Mouse (Mus musculus) CH12.LX (cell line): ENCODE results near the gene Psma2. TPM values are rescaled to one million over a fixed set of nuclear protein-coding genes. Genes with fewer than 3 reads are reported as not detected.

Source experiments
- DNase-seq: peaks from one replicate; pipeline ENCODE4 v3.0.0-alpha.2; 2013; ENCODE audit errors: extremely low read depth
- H3K27ac ChIP-seq: 2 replicates; pipeline ENCODE4 v1.5.1; 2012; ENCODE audit warnings: low read depth, mild to moderate bottlenecking, control low read depth, moderate library complexity; ENCODE audit not compliant: insufficient read depth
- H3K27me3 ChIP-seq: replicated peaks from 2 replicates; pipeline ENCODE3; 2012; ENCODE audit warnings: inconsistent platforms
- H3K36me3 ChIP-seq, 2 experiments: replicated peaks in 1 of 2; 2 replicates each; pipeline versions ENCODE3 to v1.6.1; 2012; ENCODE audit warnings: inconsistent platforms in 1 of 2, low read length in 1 of 2, mild to moderate bottlenecking in 1 of 2, mixed read lengths in 1 of 2, moderate library complexity in 1 of 2; ENCODE audit not compliant: control insufficient read depth in 1 of 2, insufficient read depth in 1 of 2
- H3K4me1 ChIP-seq, 2 experiments: 2 replicates each; pipeline ENCODE4 v1.6.1; 2012; ENCODE audit warnings: inconsistent platforms in 1 of 2, moderate library complexity in 1 of 2; ENCODE audit not compliant: insufficient read depth in 2 of 2, control insufficient read depth in 1 of 2
- H3K4me2 ChIP-seq: 2 replicates; pipeline ENCODE4 v1.6.1; 2012; ENCODE audit warnings: low read depth, mild to moderate bottlenecking, control low read depth; ENCODE audit not compliant: poor library complexity, insufficient read depth, severe bottlenecking
- H3K4me3 ChIP-seq, 3 experiments: fragments of 150-350 bp in 1 of 3; sonication (generic) in 1 of 3; replicated peaks in 1 of 3; 2 replicates each; pipeline versions ENCODE3 to v1.5.1; 2011 to 2012; ENCODE audit warnings: low read depth in 2 of 3, low read length in 2 of 3, mild to moderate bottlenecking in 2 of 3, moderate library complexity in 2 of 3, control low read depth in 1 of 3, improper control_type of control experiment in 1 of 3, inconsistent platforms in 1 of 3, mixed read lengths in 1 of 3; ENCODE audit not compliant: poor library complexity in 1 of 3
- H3K79me2 ChIP-seq: replicated peaks from 2 replicates; pipeline ENCODE4 v1.6.1; 2012; ENCODE audit warnings: mild to moderate bottlenecking, moderate library complexity; ENCODE audit not compliant: control insufficient read depth, poor library complexity, insufficient read depth, severe bottlenecking; ENCODE audit errors: extremely low read depth
- H3K9ac ChIP-seq: 2 replicates; pipeline ENCODE4 v1.6.1; 2012; ENCODE audit warnings: low read depth, mild to moderate bottlenecking, control low read depth, moderate library complexity; ENCODE audit not compliant: insufficient read depth
- H3K9me3 ChIP-seq: replicated peaks from 2 replicates; pipeline ENCODE3; 2012; ENCODE audit warnings: low read length, inconsistent platforms, mixed read lengths
- BHLHE40 ChIP-seq: IDR thresholded peaks from 2 replicates; pipeline ENCODE4 v1.6.1; 2011; ENCODE audit warnings: mild to moderate bottlenecking, low read depth, low read length, improper control_type of control experiment
- CHD1 ChIP-seq: IDR thresholded peaks from 2 replicates; pipeline ENCODE4 v1.6.1; 2012; ENCODE audit warnings: low read depth, low read length, improper control_type of control experiment, inconsistent platforms
- E2F4 ChIP-seq: IDR thresholded peaks from 2 replicates; pipeline ENCODE4 v1.6.1; 2011; ENCODE audit warnings: low read depth, low read length, improper control_type of control experiment; ENCODE audit not compliant: insufficient replicate concordance
- ELF1 ChIP-seq: IDR thresholded peaks from 2 replicates; pipeline ENCODE4 v1.6.1; 2014; ENCODE audit warnings: low read depth, mild to moderate bottlenecking, inconsistent platforms, low read length, improper control_type of control experiment
- EP300 ChIP-seq: IDR thresholded peaks from 2 replicates; pipeline ENCODE4 v1.6.1; 2011; ENCODE audit warnings: low read length, improper control_type of control experiment
- ETS1 ChIP-seq: conservative IDR thresholded peaks from 2 replicates; pipeline ENCODE4 v1.6.1; 2012; ENCODE audit warnings: low read depth, mild to moderate bottlenecking, inconsistent platforms, low read length, improper control_type of control experiment, moderate library complexity
- GABPA ChIP-seq: IDR thresholded peaks from 2 replicates; pipeline ENCODE4 v1.6.1; 2012; ENCODE audit warnings: low read depth, low read length, improper control_type of control experiment, inconsistent platforms; ENCODE audit not compliant: insufficient replicate concordance
- HCFC1 ChIP-seq: IDR thresholded peaks from 2 replicates; pipeline ENCODE4 v1.6.1; 2012; ENCODE audit warnings: low read depth, mild to moderate bottlenecking, inconsistent platforms, low read length, improper control_type of control experiment
- JUN ChIP-seq: IDR thresholded peaks from 2 replicates; pipeline ENCODE4 v1.6.1; 2011; ENCODE audit warnings: low read depth, mild to moderate bottlenecking, low read length, improper control_type of control experiment, moderate library complexity; ENCODE audit not compliant: insufficient read depth
- JUND ChIP-seq: conservative IDR thresholded peaks from 2 replicates; pipeline ENCODE4 v1.6.1; 2011; ENCODE audit warnings: low read depth, low read length, improper control_type of control experiment
- KAT2A ChIP-seq: IDR thresholded peaks from 2 replicates; pipeline ENCODE4 v1.6.1; 2012; ENCODE audit warnings: low read length, improper control_type of control experiment, inconsistent platforms; ENCODE audit not compliant: insufficient replicate concordance
- MAFK ChIP-seq: IDR thresholded peaks from 2 replicates; pipeline ENCODE4 v1.6.1; 2011; ENCODE audit warnings: low read length, improper control_type of control experiment; ENCODE audit not compliant: insufficient replicate concordance
- MAX ChIP-seq: IDR thresholded peaks from 2 replicates; pipeline ENCODE4 v1.6.1; 2011; ENCODE audit warnings: low read length, improper control_type of control experiment
- MAZ ChIP-seq: IDR thresholded peaks from 2 replicates; pipeline ENCODE4 v1.6.1; 2012; ENCODE audit warnings: low read depth, mild to moderate bottlenecking, inconsistent platforms, low read length, improper control_type of control experiment, moderate library complexity
- MYC ChIP-seq: IDR thresholded peaks from 2 replicates; pipeline ENCODE4 v1.6.1; 2011; ENCODE audit warnings: low read depth, mild to moderate bottlenecking, improper control_type of control experiment, low read length
- NELFE ChIP-seq: IDR thresholded peaks from 2 replicates; pipeline ENCODE4 v1.6.1; 2011; ENCODE audit warnings: low read depth, low read length, improper control_type of control experiment
- PAX5 ChIP-seq: IDR thresholded peaks from 2 replicates; pipeline ENCODE4 v1.6.1; 2012; ENCODE audit warnings: low read length, inconsistent platforms, mixed read lengths
- RCOR1 ChIP-seq: conservative IDR thresholded peaks from 2 replicates; pipeline ENCODE4 v1.6.1; 2012; ENCODE audit warnings: low read depth, mild to moderate bottlenecking, inconsistent platforms, low read length, improper control_type of control experiment
- SMC3 ChIP-seq: IDR thresholded peaks from 2 replicates; pipeline ENCODE4 v1.6.1; 2011; ENCODE audit warnings: low read depth, low read length, improper control_type of control experiment
- ZC3H11A ChIP-seq: IDR thresholded peaks from 2 replicates; pipeline ENCODE4 v1.6.1; 2012; ENCODE audit warnings: low read depth, mild to moderate bottlenecking, inconsistent platforms, low read length, improper control_type of control experiment
- ZKSCAN1 ChIP-seq: IDR thresholded peaks from 2 replicates; pipeline ENCODE4 v1.6.1; 2012; ENCODE audit warnings: low read depth, inconsistent platforms, low read length, improper control_type of control experiment, borderline replicate concordance
- ZNF384 ChIP-seq: IDR thresholded peaks from 2 replicates; pipeline ENCODE4 v1.6.1; 2012; ENCODE audit warnings: low read depth, low read length, improper control_type of control experiment, inconsistent platforms
- dilution Hi-C: fragments of 300-500 bp; cut with MboI; formaldehyde crosslinking; loops from 2 replicates; pipeline ENCODE4 v1.14.3; 2020; ENCODE audit warnings: low sequenced_read_pairs; ENCODE audit not compliant: extremely low pct_unique_long_range_greater_than_20kb, extremely low pct_ligation_motif_present
- in situ Hi-C: fragments of 300-500 bp; cut with MboI; formaldehyde crosslinking; loops from 3 replicates; pipeline ENCODE4 v1.14.3; 2019; ENCODE audit warnings: low sequenced_read_pairs, low pct_ligation_motif_present, low pct_unique_long_range_greater_than_20kb, mixed read lengths
- polyA plus RNA-seq: library from polyadenylated mRNA; unstranded; fragments of >175 nt; gene quantifications from 2 replicates; pipeline ENCODE4 v1.2.1, GENCODE M21; 2012; ENCODE audit warnings: low read depth; ENCODE audit not compliant: insufficient read length
- total RNA-seq, 2 experiments: library from RNA; depleted of rRNA; stranded (reverse); fragments of 300-350 nt in 1 of 2; fragments of >200 nt in 1 of 2; gene quantifications; 2 replicates each; pipeline ENCODE4 v1.2.3; 2012 to 2014

Psma2 gene
- total and polyA plus RNA-seq, 3 experiments, result 134 to 290 (median 184) TPM

- in situ Hi-C loops, result no loop called here
- H3K36me3 ChIP-seq, result no peaks in the 10 kb centered on the region
- no peaks in the 10 kb centered on the region for H3K4me1 ChIP-seq
- DNase-seq, result no peak
- H3K4me2 ChIP-seq, result no peak overlapping the region
- H3K27ac ChIP-seq, result no peak overlapping the region
- dilution Hi-C loops, result no loop called here
- no peaks in the 10 kb centered on the region for H3K9me3 ChIP-seq
- no peak for TF ChIP-seq SMC3
- TF ChIP-seq MYC, result no peak
- TF ChIP-seq BHLHE40, result no peak
- TF ChIP-seq RCOR1, result no peak
- no peak for TF ChIP-seq CHD1
- TF ChIP-seq ELF1, result no peak
- TF ChIP-seq KAT2A, result no peak
- no peak for TF ChIP-seq GABPA
- TF ChIP-seq ZKSCAN1, result no peak
- no peak for TF ChIP-seq NELFE
- TF ChIP-seq ZC3H11A, result no peak
- TF ChIP-seq EP300, result no peak
- TF ChIP-seq JUND, result no peak
- no peak for TF ChIP-seq E2F4
- no peak for TF ChIP-seq PAX5
- no peak for TF ChIP-seq JUN
- TF ChIP-seq ZNF384, result no peak
- TF ChIP-seq MAZ, result no peak
- no peak for TF ChIP-seq HCFC1
- H3K27me3 ChIP-seq, result no peaks in the 10 kb centered on the region
- no peaks in the 10 kb centered on the region for H3K79me2 ChIP-seq
- H3K4me3 ChIP-seq, result no peak overlapping the region
- H3K9ac ChIP-seq, result no peak overlapping the region
These were observed 38.9 kb upstream of the Psma2 start for GRCm38 (mm10) chr13:14574128-14574527.

DNA sequence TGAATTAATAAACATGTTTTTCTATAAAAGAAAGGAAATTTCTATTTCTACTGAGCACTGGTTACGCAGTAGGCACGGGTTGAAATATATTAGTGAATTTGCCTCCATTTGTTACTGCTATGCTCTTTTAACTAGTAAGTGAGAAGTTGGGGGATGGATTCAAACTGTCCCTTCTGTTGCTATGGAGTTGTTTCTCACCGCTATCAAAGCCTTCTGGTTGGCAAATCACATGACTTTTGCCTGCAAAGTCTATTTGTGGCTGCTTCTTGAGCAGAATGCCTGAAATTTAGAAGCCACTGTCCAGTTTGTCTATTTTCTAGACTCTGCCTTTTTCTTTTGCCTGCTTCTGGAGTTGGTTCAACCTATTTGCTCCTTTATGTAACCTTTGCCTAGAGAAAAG, 32.6 kb upstream of the Psma2 start:
- dilution Hi-C loops, result no loop called here

More for the DNA sequence above, 32.6 kb upstream of the Psma2 start:
- Histone ChIP-seq H3K27me3 (no peaks in the 10 kb centered on the region), H3K4me2 (no peak overlapping the region), H3K27ac (no peak overlapping the region), H3K9me3 (no peaks in the 10 kb centered on the region), H3K79me2 (no peaks in the 10 kb centered on the region), H3K4me3 (no peak overlapping the region), H3K36me3 (no peaks in the 10 kb centered on the region), H3K9ac (no peak overlapping the region), H3K4me1 (no peaks in the 10 kb centered on the region)
- TF ChIP-seq MAZ, result no peak
- TF ChIP-seq HCFC1, result no peak
- TF ChIP-seq ETS1, result no peak
- no peak for TF ChIP-seq MAX
- TF ChIP-seq MAFK, result no peak
- in situ Hi-C loops, result no loop called here
- DNase-seq, result no peak
